Mouse (Mus musculus) hindbrain, embryonic 13.5 days (tissue): ENCODE data around the gene Prickle3. TPM values are rescaled to one million over a fixed set of nuclear protein-coding genes. Genes with fewer than 3 reads are reported as not detected.

Source experiments
- ATAC-seq: fragments of 200-750 bp; cut with Nextera tagmentation; 2 replicates; pipeline ENCODE4 v1.8.0; 2017; ENCODE audit warnings: moderate TSS enrichment; ENCODE audit not compliant: low FRiP score
- H3K27ac ChIP-seq: fragments of 300-500 bp; sonication (generic); 2 replicates; pipeline ENCODE4 v1.5.1; 2015; ENCODE audit warnings: inconsistent platforms, mild to moderate bottlenecking, moderate library complexity
- H3K27me3 ChIP-seq: fragments of 300-500 bp; sonication (generic); 2 replicates; pipeline ENCODE4 v1.6.1; 2015; ENCODE audit warnings: mild to moderate bottlenecking, inconsistent platforms
- H3K36me3 ChIP-seq: fragments of 300-500 bp; sonication (generic); 2 replicates; pipeline ENCODE4 v1.6.1; 2015; ENCODE audit warnings: mild to moderate bottlenecking, inconsistent platforms
- H3K4me1 ChIP-seq: fragments of 300-500 bp; sonication (generic); replicated peaks from 2 replicates; pipeline ENCODE4 v1.6.1; 2015; ENCODE audit warnings: inconsistent platforms
- H3K4me2 ChIP-seq: fragments of 300-500 bp; sonication (generic); 2 replicates; pipeline ENCODE4 v1.6.1; 2015; ENCODE audit warnings: inconsistent platforms, mild to moderate bottlenecking, moderate library complexity
- H3K4me3 ChIP-seq: fragments of 300-500 bp; sonication (generic); 2 replicates; pipeline ENCODE4 v1.5.1; 2015; ENCODE audit warnings: mild to moderate bottlenecking, inconsistent platforms
- H3K9ac ChIP-seq: fragments of 300-500 bp; sonication (generic); 2 replicates; pipeline ENCODE4 v1.6.1; 2015; ENCODE audit warnings: mild to moderate bottlenecking, inconsistent platforms
- H3K9me3 ChIP-seq: fragments of 300-500 bp; sonication (generic); 2 replicates; pipeline ENCODE4 v1.6.1; 2016; ENCODE audit warnings: inconsistent platforms
- WGBS: fragments of 180-500 bp; shearing (Covaris S2); methylation state at CpG from one replicate; pipeline ENCODE4 v1.1.7; 2015; 5-methylcytosine and 5-hydroxymethylcytosine counted together
- polyA plus RNA-seq: library from polyadenylated mRNA; unstranded; fragments of >200 nt; fragmentation: Nextera tagmentation; extraction: Ambion mirVana; gene quantifications from 2 replicates; pipeline ENCODE4 v1.2.1, GENCODE M21; 2015

The Prickle3 gene
- 1.4 and 1.8 TPM in 2 replicates for polyA plus RNA-seq

DNA sequence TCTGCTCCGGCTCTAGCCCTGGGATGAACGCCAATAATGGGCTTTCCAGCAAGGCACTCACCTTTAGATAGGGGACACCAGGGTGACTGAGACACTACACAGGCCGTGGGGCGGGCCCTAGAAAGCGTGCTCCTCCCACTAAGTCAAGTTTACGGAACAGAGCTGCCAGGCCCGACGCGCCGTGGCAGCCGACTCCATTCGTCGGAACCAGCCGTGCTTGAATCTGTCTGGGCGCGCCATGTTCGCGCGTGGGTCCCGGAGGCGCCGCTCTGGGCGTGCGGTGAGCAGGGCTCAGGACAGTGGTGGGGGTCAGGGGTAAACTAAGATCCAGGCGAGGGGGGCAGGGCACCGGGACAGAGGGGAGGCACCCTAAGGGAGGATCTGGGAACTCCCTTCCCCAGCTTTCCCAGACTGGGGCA lies at the start of gene Prickle3:
Gene Prickle3, plus strand, starts transcription at position 40 of the 419 bp plus-strand sequence.
- Histone ChIP-seq H3K27ac (no peak within 1 kb of the TSS), H3K4me1 (no peaks in the 10 kb centered on the region), H3K4me3 (peak within 1 kb of the TSS; percentile 30), H3K36me3 (peaks cover 7% of the 10 kb centered on the region; the same call in 1 of the 2 replicates), H3K9me3 (no peaks in the 10 kb centered on the region), H3K27me3 (no peaks in the 10 kb centered on the region), H3K4me2 (peak within 1 kb of the TSS; percentile 47), H3K9ac (no peak within 1 kb of the TSS)
- peak; percentile 46; the same call in 1 of the 2 replicates for ATAC-seq
- WGBS, result 23% methylated on average over 26 of the region's 26 CpGs

DNA sequence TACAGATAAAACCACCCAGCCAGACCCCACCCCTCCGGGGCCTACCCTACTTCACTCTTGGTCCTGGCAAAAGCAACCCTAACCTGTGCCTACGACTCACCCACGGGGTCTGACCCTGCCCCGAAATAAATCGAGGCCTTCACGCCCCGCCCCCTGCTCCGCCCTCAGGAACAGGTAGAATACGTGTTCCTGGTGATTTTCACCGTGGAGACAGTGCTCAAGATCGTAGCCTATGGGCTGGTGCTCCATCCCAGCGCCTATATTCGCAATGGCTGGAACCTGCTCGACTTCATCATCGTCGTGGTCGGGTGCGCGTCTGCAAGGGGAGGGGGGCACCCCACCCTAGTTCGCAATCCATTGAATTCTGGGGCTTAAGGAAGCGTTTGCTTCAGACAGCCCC lies 47.0 kb upstream of the Prickle3 start:
- peak overlapping the region; percentile 44; the same call in 1 of the 2 replicates for H3K27ac ChIP-seq
- no peaks in the 10 kb centered on the region for H3K36me3 ChIP-seq
- H3K4me2 ChIP-seq, result peak overlapping the region; percentile 65
- H3K4me3 ChIP-seq, result peak overlapping the region; percentile 42
- peak overlapping the region; percentile 65 for H3K9ac ChIP-seq
- peak; percentile 15; the same call in 1 of the 2 replicates for ATAC-seq
- H3K9me3 ChIP-seq, result no peaks in the 10 kb centered on the region
- H3K4me1 ChIP-seq, result no peaks in the 10 kb centered on the region
- peaks cover 4% of the 10 kb centered on the region; the same call in 1 of the 2 replicates for H3K27me3 ChIP-seq
- 21% methylated on average over 21 of the region's 21 CpGs for WGBS

DNA sequence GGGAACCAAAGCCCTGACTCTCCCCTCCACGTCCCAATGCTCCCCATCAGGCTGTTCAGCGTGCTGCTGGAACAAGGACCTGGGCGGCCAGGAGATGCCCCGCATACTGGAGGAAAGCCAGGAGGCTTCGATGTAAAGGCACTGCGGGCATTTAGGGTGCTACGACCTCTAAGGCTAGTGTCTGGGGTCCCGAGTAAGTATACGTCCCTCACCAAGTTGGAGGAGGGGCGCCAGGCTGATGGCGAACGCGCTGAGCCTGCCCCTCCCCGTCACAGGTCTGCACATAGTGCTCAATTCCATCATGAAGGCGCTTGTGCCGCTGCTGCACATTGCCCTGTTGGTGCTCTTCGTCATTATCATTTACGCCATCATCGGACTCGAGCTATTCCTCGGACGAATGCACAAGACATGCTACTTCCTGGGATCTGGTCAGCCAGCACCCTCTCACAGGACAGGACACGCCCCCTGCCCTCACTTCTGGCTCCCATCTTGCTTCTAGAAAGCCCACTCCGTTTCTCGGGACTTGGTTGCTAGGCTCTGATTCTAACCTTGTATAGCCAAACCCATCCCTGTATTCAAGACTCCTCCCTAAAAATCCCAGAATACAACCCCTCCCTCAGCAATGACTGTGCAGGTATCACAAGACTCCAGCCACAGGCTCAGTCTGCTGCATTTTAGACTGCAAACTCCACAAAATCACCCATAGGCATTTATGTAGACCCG lies 46.4 kb upstream of the Prickle3 start:
- WGBS, result 31% methylated on average over 26 of the region's 26 CpGs
- H3K27me3 ChIP-seq, result peaks cover 4% of the 10 kb centered on the region; the same call in 1 of the 2 replicates
- H3K9me3 ChIP-seq, result no peaks in the 10 kb centered on the region
- peak overlapping the region; percentile 42 for H3K4me3 ChIP-seq
- H3K36me3 ChIP-seq, result no peaks in the 10 kb centered on the region
- peak overlapping the region; percentile 44; the same call in 1 of the 2 replicates for H3K27ac ChIP-seq
- peak; percentile 82 for ATAC-seq
- H3K4me2 ChIP-seq, result peak overlapping the region; percentile 65
- H3K4me1 ChIP-seq, result no peaks in the 10 kb centered on the region
- peak overlapping the region; percentile 65 for H3K9ac ChIP-seq

DNA sequence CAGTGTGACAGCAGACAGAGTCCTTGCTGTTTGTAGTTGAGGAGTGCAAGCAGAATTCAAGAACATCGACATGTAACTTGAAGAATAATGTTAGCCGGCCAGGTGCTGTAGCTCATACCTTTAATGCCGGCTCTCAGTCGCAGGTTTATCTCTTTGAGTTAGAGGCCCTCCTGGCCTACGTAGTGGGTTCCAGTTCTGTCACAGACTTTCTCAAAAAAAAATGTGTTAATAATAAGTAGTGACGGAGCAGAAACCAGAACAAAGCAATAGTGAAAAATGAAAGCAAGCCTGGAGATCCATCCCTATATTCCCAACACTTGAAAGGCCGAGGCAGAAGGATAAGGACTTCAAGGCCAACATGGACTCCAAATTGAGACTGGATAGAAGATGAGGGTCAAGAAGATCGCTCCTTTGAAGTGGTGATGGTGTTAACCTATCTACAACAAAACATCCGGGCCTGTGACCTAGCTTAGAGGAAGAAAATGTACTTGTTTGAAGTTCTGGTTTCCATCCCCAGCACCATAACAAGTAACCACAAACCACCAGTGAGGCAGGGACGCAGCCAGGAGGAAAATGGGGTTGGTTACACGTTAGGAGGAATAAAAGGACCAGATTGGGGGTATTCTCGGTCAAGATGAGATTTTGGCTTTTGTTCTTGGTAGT lies 39.0 kb upstream of the Prickle3 start:
- Histone ChIP-seq H3K4me3 (no peak overlapping the region), H3K9me3 (no peaks in the 10 kb centered on the region), H3K4me2 (no peak overlapping the region), H3K27ac (no peak overlapping the region), H3K36me3 (no peaks in the 10 kb centered on the region), H3K27me3 (no peaks in the 10 kb centered on the region), H3K9ac (no peak overlapping the region), H3K4me1 (no peaks in the 10 kb centered on the region)
- ATAC-seq, result no peak
- WGBS, result 86% methylated on average over 12 of the region's 12 CpGs

DNA sequence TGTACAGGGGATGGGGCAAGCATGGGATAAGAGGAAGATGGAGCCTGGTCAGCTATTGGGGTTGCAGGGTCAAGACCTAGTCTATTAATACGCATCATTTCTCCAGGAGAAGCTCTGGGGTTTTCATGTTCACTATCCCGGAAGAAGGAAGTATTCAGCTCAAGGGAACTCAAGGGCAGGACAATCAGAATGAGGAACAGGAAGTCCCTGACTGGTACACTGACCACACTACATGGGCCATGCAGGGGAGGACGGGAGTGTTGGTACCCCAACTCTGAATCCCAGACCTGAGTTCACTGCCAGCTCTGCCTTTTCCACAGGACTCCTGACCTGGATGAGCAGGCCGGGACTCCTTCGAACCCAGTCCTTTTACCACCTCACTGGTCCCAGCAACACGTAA lies 24.5 kb upstream of the Prickle3 start:
- Histone ChIP-seq H3K27ac (no peak overlapping the region), H3K4me2 (no peak overlapping the region), H3K9me3 (no peaks in the 10 kb centered on the region), H3K36me3 (no peaks in the 10 kb centered on the region), H3K4me1 (no peaks in the 10 kb centered on the region), H3K9ac (no peak overlapping the region), H3K27me3 (no peaks in the 10 kb centered on the region), H3K4me3 (no peak overlapping the region)
- ATAC-seq, result no peak
- WGBS, result 87% methylated on average over 6 of the region's 6 CpGs

DNA sequence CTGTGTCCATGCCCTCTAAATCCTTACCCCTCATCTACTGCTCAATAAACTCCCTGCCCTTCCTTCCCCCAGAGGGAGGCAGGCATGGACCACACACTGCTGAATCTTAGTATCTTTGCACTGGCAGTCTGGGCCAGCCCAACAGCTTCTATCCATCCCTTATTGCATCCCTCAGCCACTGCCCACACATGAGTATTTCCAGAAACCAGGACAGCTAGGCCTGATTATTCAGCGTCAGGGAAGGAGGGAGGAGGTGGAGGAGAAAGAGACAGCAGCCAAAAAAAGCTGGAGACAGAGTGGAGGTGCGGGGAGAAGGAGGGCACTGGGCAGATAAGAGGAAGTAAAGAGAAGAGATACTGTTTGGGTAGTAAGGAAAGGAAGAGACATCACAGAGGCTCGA lies 22.0 kb upstream of the Prickle3 start:
- no peak overlapping the region for H3K27ac ChIP-seq
- ATAC-seq, result no peak
- H3K9ac ChIP-seq, result no peak overlapping the region
- H3K9me3 ChIP-seq, result no peaks in the 10 kb centered on the region
- H3K27me3 ChIP-seq, result no peaks in the 10 kb centered on the region
- WGBS, result 72% methylated on average over 3 of the region's 3 CpGs
- H3K4me3 ChIP-seq, result no peak overlapping the region
- H3K4me2 ChIP-seq, result no peak overlapping the region
- no peaks in the 10 kb centered on the region for H3K36me3 ChIP-seq
- H3K4me1 ChIP-seq, result no peaks in the 10 kb centered on the region

DNA sequence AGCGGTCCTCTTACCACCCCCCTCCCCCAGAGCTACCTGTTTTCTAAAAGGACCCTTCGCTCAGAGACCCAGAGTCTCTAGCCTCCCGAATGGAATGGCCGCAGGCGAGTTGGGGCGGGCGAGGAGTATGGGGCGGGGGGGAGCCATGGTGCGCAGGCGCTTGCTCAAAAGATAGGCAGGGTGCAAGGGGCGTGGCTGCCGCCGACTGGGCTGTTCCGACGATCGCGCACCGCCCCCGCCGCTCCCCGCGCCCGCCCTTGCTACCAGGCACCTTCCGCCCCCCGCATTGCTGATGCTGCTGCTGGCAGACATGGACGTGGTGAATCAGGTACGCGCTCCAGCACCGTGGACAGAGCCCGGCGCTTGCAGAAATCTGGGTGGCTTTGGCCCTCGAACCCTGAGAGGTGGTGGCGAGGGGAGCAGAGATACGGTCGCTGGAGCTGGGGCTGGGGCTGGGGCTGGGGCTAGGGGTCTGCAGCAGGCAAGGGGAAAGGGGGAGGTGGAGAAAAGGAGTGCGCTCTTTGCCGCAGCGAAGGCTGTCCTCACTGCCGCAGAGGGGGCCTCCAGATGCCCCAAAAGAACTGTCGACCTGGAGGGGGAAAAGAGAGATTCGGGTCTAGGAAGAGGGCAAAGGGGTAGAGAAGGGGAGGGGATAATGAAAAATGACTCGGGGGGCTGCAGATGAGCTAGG lies 18.5 kb upstream of the Prickle3 start, which contains the start of gene Syp:
Gene Syp, plus strand, starts transcription at position 71 of the 691 bp plus-strand sequence.
- Histone ChIP-seq H3K9me3 (no peaks in the 10 kb centered on the region), H3K4me3 (peak within 1 kb of the TSS; percentile 51), H3K4me1 (peaks cover 5% of the 10 kb centered on the region), H3K36me3 (no peaks in the 10 kb centered on the region), H3K9ac (peak within 1 kb of the TSS; percentile 78), H3K27me3 (no peaks in the 10 kb centered on the region), H3K4me2 (peak within 1 kb of the TSS; percentile 62), H3K27ac (peak within 1 kb of the TSS; percentile 91)
- peak; percentile 76 for ATAC-seq
- 14% methylated on average over 42 of the region's 42 CpGs for WGBS

DNA sequence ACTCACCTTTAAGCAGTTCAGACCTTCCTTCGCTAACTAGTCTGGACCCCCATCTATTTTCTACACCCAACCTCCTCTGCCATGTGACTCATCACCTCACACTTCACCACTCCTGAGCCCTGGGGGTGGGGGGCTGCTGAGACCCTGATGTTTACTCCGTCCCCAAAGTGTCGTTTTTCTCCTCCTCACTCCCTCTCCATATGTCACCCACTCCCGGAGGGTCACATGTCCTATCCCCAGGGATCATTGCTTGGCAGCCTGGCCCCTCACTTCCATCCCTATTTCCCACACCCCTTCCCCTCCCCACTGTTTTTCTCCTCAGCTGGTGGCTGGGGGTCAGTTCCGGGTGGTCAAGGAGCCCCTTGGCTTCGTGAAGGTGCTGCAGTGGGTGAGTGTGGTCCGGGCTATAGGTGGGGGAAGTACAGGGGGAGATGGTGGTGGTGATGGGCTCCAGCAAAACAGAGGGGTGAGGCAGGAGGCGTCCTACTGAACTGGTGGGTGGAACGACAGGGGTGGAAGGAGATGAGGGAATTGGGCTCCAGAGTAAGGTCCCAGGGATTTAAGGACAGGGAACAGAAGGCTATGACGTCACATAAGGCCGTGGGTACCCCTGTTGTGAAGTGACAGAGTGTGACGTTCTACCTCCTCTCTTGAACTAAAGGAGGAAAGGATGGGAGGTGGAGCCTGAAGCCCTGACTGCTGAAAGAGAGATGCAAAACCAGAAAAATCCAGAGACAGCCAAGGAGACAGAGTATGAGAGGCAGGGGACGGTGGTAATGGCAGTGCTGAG lies 17.3 kb upstream of the Prickle3 start:
- Histone ChIP-seq H3K27ac (peak overlapping the region; percentile 91), H3K4me2 (peak overlapping the region; percentile 62), H3K27me3 (no peaks in the 10 kb centered on the region), H3K9ac (peak overlapping the region; percentile 78), H3K4me1 (peaks cover 5% of the 10 kb centered on the region), H3K4me3 (peak overlapping the region; percentile 51), H3K36me3 (peaks cover 1% of the 10 kb centered on the region; the same call in 1 of the 2 replicates), H3K9me3 (no peaks in the 10 kb centered on the region)
- WGBS, result 26% methylated on average over 13 of the region's 13 CpGs
- ATAC-seq, result peak; percentile 51

DNA sequence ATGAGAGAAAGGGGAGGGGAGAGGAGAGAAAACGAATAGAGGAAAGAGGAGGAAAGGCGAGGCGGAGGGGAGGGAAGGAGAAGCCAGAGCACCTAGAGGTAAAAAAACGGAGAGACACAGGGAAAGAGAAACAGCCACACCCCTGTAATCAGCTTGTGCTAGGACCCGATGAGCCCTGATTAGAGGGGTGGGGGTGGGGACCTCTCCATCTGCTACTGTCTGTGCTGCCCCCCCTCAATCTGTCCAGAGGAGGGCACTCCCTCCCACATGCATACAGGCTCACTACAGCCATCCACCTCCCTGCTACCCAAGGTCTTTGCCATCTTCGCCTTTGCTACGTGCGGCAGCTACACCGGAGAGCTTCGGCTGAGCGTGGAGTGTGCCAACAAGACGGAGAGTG lies 16.3 kb upstream of the Prickle3 start:
- 37% methylated on average over 12 of the region's 12 CpGs for WGBS
- no peak; the same call in 1 of the 2 replicates for ATAC-seq
- Histone ChIP-seq H3K9me3 (no peaks in the 10 kb centered on the region), H3K36me3 (peaks cover 6% of the 10 kb centered on the region; the same call in 1 of the 2 replicates), H3K4me2 (peak overlapping the region; percentile 62), H3K4me1 (peaks cover 5% of the 10 kb centered on the region), H3K27ac (no peak overlapping the region), H3K9ac (peak overlapping the region; percentile 53; the same call in 1 of the 2 replicates), H3K4me3 (peak overlapping the region; percentile 51), H3K27me3 (no peaks in the 10 kb centered on the region)

DNA sequence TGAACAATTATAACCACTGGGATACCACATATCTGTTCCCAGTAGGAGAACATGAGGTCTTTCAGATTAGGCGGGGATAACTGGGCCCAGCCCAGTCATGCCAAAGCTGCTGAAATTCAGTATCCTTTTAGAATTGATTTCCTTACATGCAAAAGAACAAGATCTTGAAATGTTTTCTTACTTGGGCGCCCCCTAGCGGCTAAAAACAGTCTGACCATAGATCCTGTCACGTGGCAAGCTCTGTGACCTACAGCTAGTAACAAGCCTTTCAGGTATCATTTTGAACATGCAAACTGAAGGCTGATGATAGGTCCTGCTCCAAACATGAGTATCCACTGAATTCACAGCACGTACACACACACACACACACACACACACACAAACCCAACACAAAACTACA lies 11.7 kb upstream of the Prickle3 start:
- H3K9me3 ChIP-seq, result no peaks in the 10 kb centered on the region
- H3K4me2 ChIP-seq, result no peak overlapping the region
- H3K4me1 ChIP-seq, result peaks cover 11% of the 10 kb centered on the region
- no peak overlapping the region for H3K9ac ChIP-seq
- H3K27me3 ChIP-seq, result no peaks in the 10 kb centered on the region
- 22% methylated on average over 5 of the region's 5 CpGs for WGBS
- ATAC-seq, result no peak
- no peak overlapping the region for H3K27ac ChIP-seq
- H3K4me3 ChIP-seq, result no peak overlapping the region
- peaks cover 13% of the 10 kb centered on the region; the same call in 1 of the 2 replicates for H3K36me3 ChIP-seq

DNA sequence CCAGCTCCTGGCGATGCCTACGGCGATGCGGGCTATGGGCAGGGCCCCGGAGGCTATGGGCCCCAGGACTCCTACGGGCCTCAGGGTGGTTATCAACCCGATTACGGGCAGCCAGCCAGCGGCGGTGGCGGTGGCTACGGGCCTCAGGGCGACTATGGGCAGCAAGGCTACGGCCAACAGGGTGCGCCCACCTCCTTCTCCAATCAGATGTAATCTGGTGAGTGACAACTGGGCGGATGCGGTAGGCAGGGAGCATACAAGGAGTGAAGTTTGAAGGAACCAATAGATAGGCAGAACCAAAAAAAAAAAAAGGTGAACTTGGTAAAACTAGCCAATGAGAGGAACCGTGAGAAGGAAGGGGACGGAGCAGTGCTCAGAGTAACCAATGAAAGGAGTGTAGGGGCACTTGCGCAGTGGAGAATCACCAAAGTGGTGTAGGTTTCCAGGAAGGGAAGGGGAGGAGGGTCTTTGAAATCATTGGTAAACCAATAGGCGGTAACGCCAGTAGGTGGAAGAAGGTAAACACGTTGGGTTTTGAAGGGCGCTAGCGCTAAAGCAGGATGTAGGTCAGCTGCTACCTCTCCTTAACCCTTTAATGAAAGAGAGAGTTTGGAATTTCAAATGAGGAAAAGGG lies 8.3 kb upstream of the Prickle3 start:
- peaks cover 6% of the 10 kb centered on the region for H3K4me1 ChIP-seq
- 14% methylated on average over 22 of the region's 25 CpGs for WGBS

More for the DNA sequence above, 8.3 kb upstream of the Prickle3 start:
- Histone ChIP-seq H3K27me3 (no peaks in the 10 kb centered on the region), H3K4me2 (peak overlapping the region; percentile 50), H3K9me3 (no peaks in the 10 kb centered on the region), H3K36me3 (peaks cover 30% of the 10 kb centered on the region; the same call in 1 of the 2 replicates), H3K4me3 (peak overlapping the region; percentile 31), H3K9ac (peak overlapping the region; percentile 65), H3K27ac (peak overlapping the region; percentile 81)
- peak; percentile 96 for ATAC-seq
